Mouse (Mus musculus): ENCODE measurements at regions not wholly inside any gene's neighbourhood (a gene's known extent, or its start where the extent isn't known, plus 50 kb on each side); places are given as distances from the start of the nearest gene placed in this dataset.

DNA sequence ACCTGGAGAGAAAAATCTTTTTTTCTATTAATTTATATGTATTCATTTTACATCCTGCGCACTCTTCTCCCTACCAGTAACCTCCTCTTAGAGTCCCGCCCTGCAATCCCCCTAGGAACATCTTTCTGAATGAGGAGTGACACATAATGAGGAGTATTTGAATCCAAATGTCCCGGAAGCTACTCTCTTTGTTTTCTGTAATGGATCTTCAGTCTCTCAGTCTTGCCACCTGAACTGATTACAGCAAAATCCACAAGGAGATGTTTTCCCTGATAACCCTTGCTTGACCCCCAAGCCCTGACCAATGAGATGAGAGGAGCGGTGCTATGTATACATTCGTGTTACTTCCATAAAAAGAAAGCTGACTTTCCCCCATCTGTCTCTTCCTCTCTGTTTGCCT lies 334.4 kb upstream of the Marcks start:
- no peak for DNase-seq (ENCODE audit: low read depth, low spot score)

DNA sequence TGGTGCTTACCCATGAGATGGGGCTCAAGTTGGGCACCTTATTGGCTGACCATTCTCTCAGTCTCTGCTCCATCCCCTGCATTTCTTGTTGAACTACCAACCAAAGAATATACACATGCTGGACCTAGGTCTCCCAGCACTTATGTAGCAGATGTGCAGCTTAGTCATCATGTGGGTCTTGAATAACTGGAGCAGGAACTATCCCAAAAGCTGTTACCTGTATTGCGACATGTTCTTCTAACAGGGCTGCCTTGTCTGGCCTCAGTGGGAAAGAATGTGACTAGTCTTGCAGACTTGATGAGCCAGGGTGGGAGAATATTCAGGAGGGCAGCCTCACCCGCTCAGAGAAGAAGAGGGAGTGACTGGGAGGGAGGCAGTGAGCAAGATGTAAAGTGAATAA lies 318.7 kb upstream of the Marcks start:
- no peak for DNase-seq (ENCODE audit: low read depth, low spot score)

GRCm38 (mm10) chr10:37449894-37450293 lies 311.2 kb upstream of the Marcks start:
- DNase-seq (ENCODE audit: low read depth, low spot score) = no peak

GRCm38 (mm10) chr10:37447333-37448204 lies 308.8 kb upstream of the Marcks start:
- no peak for DNase-seq (ENCODE audit: low read depth, low spot score)

DNA sequence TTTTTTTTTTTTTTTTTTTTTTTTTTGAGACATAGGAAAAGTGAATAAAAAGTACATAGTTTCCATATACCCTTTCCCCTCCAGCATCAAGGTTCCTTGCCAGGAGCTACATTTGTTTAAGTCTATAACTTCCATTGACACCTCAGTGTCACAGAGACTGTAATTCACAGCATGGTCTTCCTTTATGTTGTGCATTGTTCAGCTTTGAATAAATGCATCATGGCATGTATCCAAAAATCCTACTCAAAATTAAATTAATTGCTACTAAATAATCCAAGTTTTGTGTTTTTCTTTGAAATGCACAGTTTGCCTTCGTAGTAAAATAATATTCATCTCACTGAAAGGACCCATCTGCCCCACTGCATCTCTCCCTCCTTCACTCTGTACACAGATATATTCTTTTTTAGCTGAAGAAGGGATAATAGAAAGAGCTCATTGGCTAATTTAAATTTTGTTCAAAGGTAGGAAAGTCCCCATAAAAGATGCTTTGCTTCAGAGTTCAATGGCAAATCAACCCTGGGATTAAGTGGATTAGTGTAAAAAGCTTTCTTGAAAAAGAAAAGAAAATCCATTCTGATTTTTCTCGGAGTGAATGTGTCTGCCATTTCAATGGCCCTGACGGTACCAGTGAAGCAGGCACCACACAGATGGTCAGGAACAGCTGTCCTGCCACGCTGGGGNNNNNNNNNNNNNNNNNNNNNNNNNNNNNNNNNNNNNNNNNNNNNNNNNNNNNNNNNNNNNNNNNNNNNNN lies 301.3 kb upstream of the Marcks start:
- no peak for DNase-seq (ENCODE audit: low read depth, low spot score)

GRCm38 (mm10) chr10:37438312-37438711 lies 299.6 kb upstream of the Marcks start:
- no peak for DNase-seq (ENCODE audit: low read depth, low spot score)

- DNase-seq (ENCODE audit: low read depth, low spot score) = no peak
Observed at GRCm38 (mm10) chr10:37436849-37437248, 298.1 kb upstream of the Marcks start.

GRCm38 (mm10) chr10:37434229-37434628 lies 295.5 kb upstream of the Marcks start:
- no peak for DNase-seq (ENCODE audit: low read depth, low spot score)

DNA sequence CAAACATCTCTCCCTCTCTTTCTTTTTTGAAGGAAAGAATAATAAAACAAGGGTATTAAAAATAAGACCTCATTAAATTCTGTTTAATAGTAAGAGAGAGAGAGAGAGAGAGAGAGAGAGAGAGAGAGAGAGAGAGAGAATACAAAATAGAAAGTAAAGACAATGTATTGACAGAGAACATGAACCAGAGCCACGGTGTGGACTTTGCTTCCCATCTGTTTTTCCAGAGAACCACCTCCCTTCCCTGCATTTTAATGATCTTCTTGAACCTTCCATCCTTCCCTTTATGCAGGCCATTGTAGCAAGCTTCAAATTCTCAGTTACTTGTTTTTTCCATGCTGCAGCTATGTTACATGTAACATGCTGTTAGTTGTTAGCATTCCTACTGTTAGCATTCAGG lies 284.3 kb upstream of the Marcks start:
- DNase-seq (ENCODE audit: low read depth, low spot score) = no peak

DNA sequence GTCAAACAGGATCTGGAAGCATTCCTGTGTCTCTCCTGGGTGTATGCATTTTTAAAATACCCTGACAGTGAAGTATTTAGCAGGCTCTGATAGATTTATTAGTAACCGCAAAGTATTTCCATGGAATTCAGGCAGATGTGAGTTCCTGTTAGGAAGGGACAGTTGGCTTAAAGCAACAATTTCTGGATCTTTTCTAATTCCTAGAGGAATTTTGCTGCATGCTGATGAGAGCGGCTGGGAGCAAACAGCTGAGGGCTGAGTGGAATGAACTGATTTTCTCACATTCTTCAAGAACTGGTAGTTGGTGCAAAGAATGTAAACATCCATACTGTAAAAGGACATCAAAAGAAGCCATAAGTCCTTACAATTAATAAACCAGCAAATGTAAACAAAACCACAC lies 283.9 kb upstream of the Marcks start:
- no peak for DNase-seq (ENCODE audit: low read depth, low spot score)

DNA sequence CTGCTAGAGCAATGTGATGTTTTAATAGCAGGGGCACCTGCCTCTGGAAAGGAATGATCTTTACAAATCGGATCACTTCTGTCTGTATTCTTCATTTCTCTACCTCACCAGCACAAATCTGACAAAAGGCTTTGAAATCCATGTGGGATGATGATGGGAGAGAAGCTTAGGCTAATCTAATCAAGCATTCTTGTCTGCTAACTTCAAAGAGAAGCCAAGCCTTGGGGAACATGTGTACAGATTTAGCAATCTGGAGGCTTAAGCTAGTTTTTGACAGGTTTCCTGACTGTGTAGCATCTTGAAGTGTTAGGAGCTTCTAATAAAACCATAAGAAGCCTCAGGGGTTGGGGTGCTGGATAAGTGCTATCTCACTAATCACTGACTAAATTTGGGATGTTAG lies 277.6 kb upstream of the Marcks start:
- DNase-seq (ENCODE audit: low read depth, low spot score) = no peak

DNA sequence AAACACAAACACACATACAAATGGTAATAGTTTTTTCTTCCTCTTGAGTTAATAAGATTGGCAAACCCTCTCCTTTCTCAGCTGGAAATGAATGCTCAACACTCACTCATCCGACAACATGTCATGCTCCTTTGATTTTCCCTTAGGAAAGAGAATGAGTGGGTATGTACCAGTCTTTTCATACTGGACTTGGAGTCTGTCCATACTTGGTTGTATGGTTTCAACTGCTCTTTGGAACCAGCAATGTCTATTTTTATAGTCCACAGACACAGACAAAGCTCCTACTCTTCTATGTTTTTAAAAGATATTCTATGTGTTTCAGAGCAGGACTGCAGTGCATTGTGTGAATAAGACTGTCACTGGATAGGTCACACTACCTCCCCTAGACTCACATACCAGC lies 273.7 kb upstream of the Marcks start:
- DNase-seq (ENCODE audit: low read depth, low spot score) = no peak

GRCm38 (mm10) chr10:37409749-37410148 lies 271.0 kb upstream of the Marcks start:
- DNase-seq (ENCODE audit: low read depth, low spot score) = no peak

DNA sequence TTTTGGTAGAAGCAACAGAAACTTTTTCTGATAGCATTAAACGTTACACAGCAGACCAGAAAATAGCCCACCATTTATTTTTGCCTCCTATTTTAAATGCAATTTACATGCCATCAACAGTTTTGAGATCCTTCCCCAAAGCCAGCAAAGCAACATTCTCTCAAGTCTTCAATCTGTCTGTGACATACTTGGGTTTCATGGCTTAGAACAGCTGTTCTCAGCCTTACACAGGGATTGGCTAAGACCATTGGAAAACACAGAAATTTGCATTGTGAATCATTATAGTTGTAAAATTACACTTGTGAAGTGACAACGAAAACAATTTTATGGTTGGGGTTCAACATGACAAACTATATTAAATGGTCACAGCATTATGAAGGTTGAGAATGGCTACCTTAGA lies 268.8 kb upstream of the Marcks start:
- no peak for DNase-seq (ENCODE audit: low read depth, low spot score)

DNA sequence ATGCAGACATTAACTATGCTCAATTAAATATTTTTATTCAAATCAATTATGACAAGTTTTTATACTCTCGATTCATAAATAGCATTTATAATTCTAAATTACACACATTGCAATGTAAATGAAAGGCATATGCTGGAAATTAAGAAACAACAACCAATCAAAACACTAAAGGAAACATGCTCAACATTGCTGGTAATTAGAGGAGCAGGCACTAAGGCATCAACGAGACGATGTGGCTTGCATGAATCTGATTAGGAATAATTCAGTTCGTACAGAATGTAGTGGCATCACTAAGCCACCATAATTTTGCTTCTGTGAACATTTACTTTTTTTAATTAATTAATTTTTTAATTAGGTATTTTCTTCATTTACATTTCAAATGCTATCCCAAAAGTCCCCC lies 266.2 kb upstream of the Marcks start:
- DNase-seq (ENCODE audit: low read depth, low spot score) = no peak

- DNase-seq (ENCODE audit: low read depth, low spot score) = no peak
Observed at GRCm38 (mm10) chr10:37404407-37404806, 265.7 kb upstream of the Marcks start.

DNA sequence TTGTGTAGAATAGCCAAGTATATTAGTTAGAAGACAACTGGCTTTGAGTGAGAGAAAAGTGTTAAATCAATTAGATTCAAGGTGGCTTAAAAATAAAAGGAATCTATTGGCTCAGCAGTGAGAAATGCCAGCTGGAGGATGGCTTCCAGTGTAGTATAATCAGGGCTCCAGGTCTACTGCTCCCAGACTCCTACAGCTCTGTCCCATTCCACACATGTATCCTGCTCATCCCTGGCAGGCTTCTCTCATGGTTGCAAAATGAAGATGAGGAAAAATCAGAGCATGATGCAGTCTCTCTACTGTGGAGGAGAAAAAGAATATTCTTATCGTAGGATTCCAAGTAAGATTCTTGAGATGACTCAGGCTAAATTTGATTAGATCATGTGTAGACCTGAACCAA lies 263.7 kb upstream of the Marcks start:
- no peak for DNase-seq (ENCODE audit: low read depth, low spot score)

GRCm38 (mm10) chr10:37400991-37401390 lies 262.3 kb upstream of the Marcks start:
- no peak for DNase-seq (ENCODE audit: low read depth, low spot score)

DNA sequence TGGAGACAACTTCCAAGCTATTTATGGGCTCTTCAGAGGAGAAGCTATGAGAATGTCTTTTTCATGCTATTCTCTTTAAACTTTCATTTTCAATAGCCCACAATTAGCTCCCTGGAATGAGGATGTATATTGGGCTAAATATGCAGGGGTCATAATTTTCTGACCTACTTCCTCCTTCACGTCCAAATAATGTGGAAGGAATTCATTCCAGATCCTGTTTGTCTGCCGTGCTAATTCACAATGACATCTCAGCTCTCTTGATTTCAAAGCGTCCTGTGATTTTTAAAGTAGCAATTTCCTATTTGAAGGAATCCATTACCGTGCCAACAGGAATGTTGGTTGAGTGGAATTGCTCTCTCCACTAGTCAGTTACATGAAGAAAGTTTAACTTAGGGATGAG lies 261.7 kb upstream of the Marcks start:
- DNase-seq (ENCODE audit: low read depth, low spot score) = no peak

DNA sequence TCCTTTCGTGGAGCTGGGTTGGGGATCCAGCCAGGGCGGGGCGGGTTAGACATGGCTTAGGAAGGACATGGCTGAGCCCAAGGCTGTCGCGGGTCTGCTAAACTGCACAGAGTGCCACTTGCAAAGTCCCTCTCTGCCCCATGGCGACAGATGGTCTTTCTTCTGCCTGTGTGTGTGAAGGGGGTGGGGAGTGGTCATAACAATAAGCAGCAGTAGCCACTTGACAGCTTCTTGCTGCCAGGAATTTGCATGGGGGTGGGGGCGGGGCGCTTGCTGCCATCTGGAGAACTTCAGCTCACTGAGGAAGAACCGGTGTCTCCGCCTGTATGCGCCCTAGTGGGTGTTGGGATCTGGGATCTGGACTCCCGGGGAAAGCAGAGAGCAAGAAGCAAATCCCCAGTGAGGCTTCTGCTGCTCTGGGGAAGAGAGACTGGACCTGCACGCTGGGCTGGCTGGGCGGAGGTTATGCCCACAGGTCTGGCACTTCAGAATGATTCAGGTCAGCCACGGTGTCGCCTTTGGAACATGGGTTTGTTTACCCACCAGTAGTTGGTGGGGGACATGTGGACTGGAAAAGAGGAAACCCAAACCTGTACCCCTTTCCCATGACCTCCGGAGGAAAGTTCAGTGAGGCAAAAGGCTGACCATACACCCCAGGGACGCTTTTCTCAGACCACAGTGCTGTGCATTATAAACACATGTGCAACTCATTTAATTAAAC lies 258.7 kb upstream of the Marcks start:
- DNase-seq (ENCODE audit: low read depth, low spot score) = no peak

- DNase-seq (ENCODE audit: low read depth, low spot score) = no peak
Observed at GRCm38 (mm10) chr10:37390011-37390410, 251.3 kb upstream of the Marcks start.

GRCm38 (mm10) chr10:37386216-37386615 lies 247.5 kb upstream of the Marcks start:
- no peak for DNase-seq (ENCODE audit: low read depth, low spot score)
